Mouse (Mus musculus) myocyte (in vitro differentiated cells): ENCODE results near the gene Zfp839. TPM values are rescaled to one million over a fixed set of nuclear protein-coding genes. Genes with fewer than 3 reads are reported as not detected.

Experiments
- H3K27me3 ChIP-seq: one replicate; pipeline ENCODE4 v1.6.1; 2011; ENCODE audit not compliant: control insufficient read depth, insufficient read depth, insufficient read length
- H3K36me3 ChIP-seq: one replicate; pipeline ENCODE4 v1.6.1; 2011; ENCODE audit not compliant: control insufficient read depth, insufficient read depth
- H3K4me2 ChIP-seq: one replicate; pipeline ENCODE4 v1.6.1; 2011; ENCODE audit warnings: low read depth, control low read depth
- H3K4me3 ChIP-seq: one replicate; pipeline ENCODE4 v1.5.1; 2011; ENCODE audit warnings: mild to moderate bottlenecking, control low read depth, moderate library complexity
- H3K79me2 ChIP-seq: one replicate; pipeline ENCODE4 v1.6.1; 2011; ENCODE audit not compliant: control insufficient read depth, insufficient read depth
- H3ac ChIP-seq: one replicate; pipeline ENCODE4 v1.6.1; 2011; ENCODE audit not compliant: control insufficient read depth, insufficient read length
- CEBPB ChIP-seq: IDR thresholded peaks from 2 replicates; pipeline ENCODE4 v1.6.1; 2011; ENCODE audit warnings: mild to moderate bottlenecking, moderate library complexity; ENCODE audit not compliant: poor library complexity, insufficient read depth, severe bottlenecking
- E2F4 ChIP-seq: IDR thresholded peaks from one replicate; pipeline ENCODE4 v1.6.1; 2011; ENCODE audit warnings: mild to moderate bottlenecking, control low read depth, moderate library complexity; ENCODE audit not compliant: insufficient read depth
- MAX ChIP-seq: IDR thresholded peaks from one replicate; pipeline ENCODE4 v1.6.1; 2011; ENCODE audit warnings: low read depth, mild to moderate bottlenecking, control low read depth
- MYOD1 ChIP-seq, 3 experiments: IDR thresholded peaks; one replicate each; pipeline ENCODE4 v1.6.1; 2011; ENCODE audit warnings: control low read depth in 2 of 3, low read depth in 2 of 3, mild to moderate bottlenecking in 2 of 3, moderate library complexity in 1 of 3; ENCODE audit not compliant: insufficient read length in 2 of 3, control insufficient read depth in 1 of 3
- MYOG ChIP-seq, 3 experiments: IDR thresholded peaks; one replicate each; pipeline ENCODE4 v1.6.1; 2011; ENCODE audit warnings: control low read depth in 2 of 3, low read depth in 2 of 3, mild to moderate bottlenecking in 2 of 3; ENCODE audit not compliant: insufficient read length in 2 of 3, control insufficient read depth in 1 of 3, insufficient read depth in 1 of 3
- POLR2A ChIP-seq: IDR thresholded peaks from one replicate; pipeline ENCODE4 v1.6.1; 2011; ENCODE audit warnings: low read depth, mild to moderate bottlenecking, control low read depth, moderate library complexity; ENCODE audit not compliant: insufficient read length
- POLR2AphosphoS2 ChIP-seq: IDR thresholded peaks from one replicate; pipeline ENCODE4 v1.6.1; 2011; ENCODE audit warnings: low read depth, control low read depth; ENCODE audit not compliant: insufficient read length
- REST ChIP-seq: IDR thresholded peaks from one replicate; pipeline ENCODE4 v1.6.1; 2011; ENCODE audit warnings: mild to moderate bottlenecking, control low read depth, moderate library complexity; ENCODE audit not compliant: insufficient read depth, insufficient read length
- SRF ChIP-seq: IDR thresholded peaks from one replicate; pipeline ENCODE4 v1.6.1; 2011; ENCODE audit warnings: low read depth; ENCODE audit not compliant: control insufficient read depth, insufficient read length
- TCF12 ChIP-seq: IDR thresholded peaks from one replicate; pipeline ENCODE4 v1.6.1; 2011; ENCODE audit warnings: mild to moderate bottlenecking, control low read depth; ENCODE audit not compliant: poor library complexity, insufficient read depth, severe bottlenecking
- TCF3 ChIP-seq: IDR thresholded peaks from one replicate; pipeline ENCODE4 v1.6.1; 2011; ENCODE audit warnings: low read depth, control low read depth; ENCODE audit not compliant: insufficient read length
- USF1 ChIP-seq: IDR thresholded peaks from one replicate; pipeline ENCODE4 v1.6.1; 2011; ENCODE audit warnings: low read depth, mild to moderate bottlenecking, control low read depth, moderate library complexity
- polyA plus RNA-seq: library from polyadenylated mRNA; unstranded; fragments of >200 nt; fragmentation: generic; extraction: Trizol; gene quantifications from one replicate; pipeline ENCODE4 v1.2.1, GENCODE M21; 2012; ENCODE audit warnings: missing spikeins

Gene Zfp839
- polyA plus RNA-seq, 1 experiment, result 3.1 TPM

GRCm38 (mm10) chr12:110915761-110916160, 65.7 kb downstream of the Zfp839 start:
- H3K4me2 ChIP-seq, result no peak overlapping the region
- no peaks in the 10 kb centered on the region for H3K27me3 ChIP-seq
- TF ChIP-seq USF1, result no peak
- TF ChIP-seq MYOG (IDR thresholded peaks at IDR 0.05; ENCODE audit: control insufficient read depth in 1 of 3, insufficient read depth in 1 of 3, insufficient read length in 2 of 3, low read depth in 2 of 3), result no peak
- TF ChIP-seq E2F4, result no peak
- TF ChIP-seq TCF12, result no peak
- TF ChIP-seq REST, result no peak
- no peak for TF ChIP-seq POLR2AphosphoS2
- no peak for TF ChIP-seq POLR2A
- no peak for TF ChIP-seq SRF
- TF ChIP-seq MYOD1 (IDR thresholded peaks at IDR 0.05; ENCODE audit: control insufficient read depth in 1 of 3, insufficient read length in 2 of 3, low read depth in 2 of 3), result no peak
- no peak for TF ChIP-seq MAX
- TF ChIP-seq TCF3, result no peak
- no peak for TF ChIP-seq CEBPB
- H3K36me3 ChIP-seq, result peaks cover 22% of the 10 kb centered on the region
- H3K4me3 ChIP-seq, result no peak overlapping the region
- no peaks in the 10 kb centered on the region for H3K79me2 ChIP-seq
- H3ac ChIP-seq, result no peak overlapping the region

Other genes with a start within 250 kb of the Zfp839 start
- gene Dync1h1, start 248.8 kb upstream of the Zfp839 start, polyA plus RNA-seq, result 128 TPM
- gene 1700001K19Rik, start 167.6 kb upstream of the Zfp839 start, polyA plus RNA-seq, result 0.05 TPM
- 110 TPM for gene Hsp90aa1, start 147.5 kb upstream of the Zfp839 start, polyA plus RNA-seq
- 13.9 TPM for gene Wdr20, start 112.3 kb upstream of the Zfp839 start, polyA plus RNA-seq
- 3.3 TPM for gene Mok, start 9.3 kb upstream of the Zfp839 start, polyA plus RNA-seq
- 54.4 TPM for gene Cinp, start 38.9 kb downstream of the Zfp839 start, polyA plus RNA-seq
- 4.2 TPM for gene Tecpr2, start 39.0 kb downstream of the Zfp839 start, polyA plus RNA-seq
- gene Ankrd9, start 128.8 kb downstream of the Zfp839 start, polyA plus RNA-seq, result 11.5 TPM
- gene Rcor1, start 189.1 kb downstream of the Zfp839 start, polyA plus RNA-seq, result 9.4 TPM